In the genomic region with DNA sequence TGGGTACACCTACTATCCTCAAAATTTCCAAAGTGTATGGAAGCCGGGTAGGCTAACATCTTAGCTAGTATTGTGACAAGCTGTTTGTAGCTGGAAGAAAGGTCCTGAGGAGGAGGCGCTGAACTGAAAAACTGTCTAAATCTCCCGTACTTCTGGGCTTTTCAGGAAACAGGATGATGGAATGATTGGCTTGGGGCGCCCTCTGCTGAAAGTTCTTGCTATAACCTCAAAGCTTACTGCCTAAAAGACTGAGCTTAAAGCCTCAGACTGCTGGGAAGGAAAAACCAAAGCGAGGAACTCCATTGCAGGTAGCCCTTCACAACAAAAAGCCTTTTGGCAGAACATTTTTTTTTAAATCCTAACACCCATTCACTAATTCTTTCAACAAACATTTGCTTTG, we compare ENCODE assay signal across 8 mouse cellular contexts.
A peak's percentile ranks its signal among the peaks of the same experiment; 100 is the strongest.
DNase-seq lines count a peak whose midpoint lies in the region; ATAC-seq and TF ChIP-seq lines count a peak whose summit lies in the region.

No protein-coding gene starts in this region.

- peak; percentile 63; the same call in 1 of the 2 replicates for TF ChIP-seq CTCF in brain, embryonic 14.5 days (IDR thresholded peaks at IDR 0.05; ENCODE audit: borderline replicate concordance, extremely low read depth, insufficient read depth, insufficient read length)

- H3K4me1 ChIP-seq in hindbrain, embryonic 11.5 days (replicated peaks; ENCODE audit: control insufficient read depth, insufficient read depth, low read length): no peaks in the 10 kb centered on the region
- H3K4me1 ChIP-seq in hindbrain, embryonic 13.5 days (replicated peaks): no peaks in the 10 kb centered on the region
- no peaks in the 10 kb centered on the region for H3K4me1 ChIP-seq in forebrain, embryonic 13.5 days
- H3K4me1 ChIP-seq in hindbrain, embryonic 16.5 days (ENCODE audit: control insufficient read depth, insufficient read depth, low read depth, low read length): no peaks in the 10 kb centered on the region

- intact Hi-C loops in left cerebral cortex, postnatal 14 days (cut with DNase I): loop anchor here (1.0 to 10.0 kb wide), 3 partner anchors 170 to 347 kb away; partner anchors contain the start of gene Mbnl3

- H3K27ac ChIP-seq in hindbrain, embryonic 11.5 days (ENCODE audit: low read depth, low read length): no peak overlapping the region
- no peak overlapping the region for H3K27ac ChIP-seq in hindbrain, embryonic 13.5 days
- no peak overlapping the region for H3K27ac ChIP-seq in forebrain, embryonic 13.5 days
- H3K27ac ChIP-seq in hindbrain, embryonic 16.5 days (ENCODE audit: low read depth, low read length): no peak overlapping the region

- no peaks in the 10 kb centered on the region for H3K36me3 ChIP-seq in hindbrain, embryonic 11.5 days (ENCODE audit: control insufficient read depth, insufficient read depth, low read length)
- no peaks in the 10 kb centered on the region for H3K36me3 ChIP-seq in hindbrain, embryonic 13.5 days
- no peaks in the 10 kb centered on the region for H3K36me3 ChIP-seq in forebrain, embryonic 13.5 days (ENCODE audit: poor library complexity, severe bottlenecking)
- H3K36me3 ChIP-seq in hindbrain, embryonic 16.5 days (ENCODE audit: control insufficient read depth, insufficient read depth, low read length): no peaks in the 10 kb centered on the region

- H3K4me2 ChIP-seq in hindbrain, embryonic 11.5 days (replicated peaks; ENCODE audit: low read depth, low read length): no peak overlapping the region
- no peak overlapping the region for H3K4me2 ChIP-seq in hindbrain, embryonic 13.5 days
- H3K4me2 ChIP-seq in forebrain, embryonic 13.5 days: no peak overlapping the region
- no peak overlapping the region for H3K4me2 ChIP-seq in hindbrain, embryonic 16.5 days (ENCODE audit: low read length)

- TF ChIP-seq POLR2A in brain, embryonic 14.5 days (IDR thresholded peaks at IDR 0.05; ENCODE audit: borderline replicate concordance, extremely low read depth, insufficient read depth, insufficient read length, poor library complexity, severe bottlenecking): no peak

- 21% methylated on average over 5 of the region's 5 CpGs for WGBS in hindbrain, embryonic 11.5 days
- 20% methylated on average over 5 of the region's 5 CpGs for WGBS in hindbrain, embryonic 13.5 days
- WGBS in forebrain, embryonic 13.5 days: 13% methylated on average over 5 of the region's 5 CpGs
- 17% methylated on average over 5 of the region's 5 CpGs for WGBS in hindbrain, embryonic 16.5 days

- DNase-seq in hindbrain, embryonic 11.5 days (ENCODE audit: low spot score): peak; percentile 80
- DNase-seq in brain, embryonic 14.5 days (ENCODE audit: low read depth): peak; percentile 83
- DNase-seq in left cerebral cortex, postnatal 14 days (ENCODE audit: low spot score in 2 of 2): peak; percentile 70 to 80
- peak; percentile 36 for DNase-seq in ovary, postnatal 10 days (ENCODE audit: low spot score)
- DNase-seq in thymus, postnatal 4 days: peak; percentile 77

- H3K9ac ChIP-seq in hindbrain, embryonic 11.5 days (ENCODE audit: low read depth, low read length): no peak overlapping the region
- H3K9ac ChIP-seq in hindbrain, embryonic 13.5 days: no peak overlapping the region
- no peak overlapping the region for H3K9ac ChIP-seq in forebrain, embryonic 13.5 days
- H3K9ac ChIP-seq in hindbrain, embryonic 16.5 days (ENCODE audit: low read depth, low read length): no peak overlapping the region

- no peaks in the 10 kb centered on the region for H3K9me3 ChIP-seq in hindbrain, embryonic 11.5 days (ENCODE audit: control insufficient read depth, low read length)
- no peaks in the 10 kb centered on the region for H3K9me3 ChIP-seq in hindbrain, embryonic 13.5 days
- no peaks in the 10 kb centered on the region for H3K9me3 ChIP-seq in forebrain, embryonic 13.5 days (replicated peaks)
- H3K9me3 ChIP-seq in hindbrain, embryonic 16.5 days (ENCODE audit: control insufficient read depth, low read length): no peaks in the 10 kb centered on the region

- no peak for ATAC-seq in hindbrain, embryonic 11.5 days (ENCODE audit: low FRiP score)
- no peak for ATAC-seq in hindbrain, embryonic 13.5 days (ENCODE audit: low FRiP score)
- ATAC-seq in forebrain, embryonic 13.5 days: peak; percentile 48; the same call in 1 of the 2 replicates
- 0 out of 2 replicates have a peak, but pooled peaks have one; percentile 40 for ATAC-seq in hindbrain, embryonic 16.5 days

- H3K4me3 ChIP-seq in hindbrain, embryonic 11.5 days (ENCODE audit: low read depth, low read length): no peak overlapping the region
- H3K4me3 ChIP-seq in hindbrain, embryonic 13.5 days: no peak overlapping the region
- H3K4me3 ChIP-seq in forebrain, embryonic 13.5 days: no peak overlapping the region
- no peak overlapping the region for H3K4me3 ChIP-seq in hindbrain, embryonic 16.5 days (ENCODE audit: low read length)

- no peaks in the 10 kb centered on the region for H3K27me3 ChIP-seq in hindbrain, embryonic 11.5 days (ENCODE audit: control insufficient read depth, insufficient read depth, low read length)
- H3K27me3 ChIP-seq in hindbrain, embryonic 13.5 days: no peaks in the 10 kb centered on the region
- H3K27me3 ChIP-seq in forebrain, embryonic 13.5 days: 0 out of 2 replicates have a peak, but pooled peaks cover 2% of the 10 kb centered on the region
- H3K27me3 ChIP-seq in hindbrain, embryonic 16.5 days (replicated peaks; ENCODE audit: control insufficient read depth, insufficient read depth, low read length): no peaks in the 10 kb centered on the region

Comparison
In these comparisons a context has a peak if more than half of its experiments do, and no peak if none do; other contexts are left out.
1. ATAC-seq: peak in forebrain, embryonic 13.5 days (single experiment) and hindbrain, embryonic 16.5 days (single experiment); none in hindbrain, embryonic 11.5 days (single experiment) and hindbrain, embryonic 13.5 days (single experiment).
2. Peak in every context shown above with its lines, with median percentiles within 50 percentile points of each other: DNase-seq.